Mouse (Mus musculus): ENCODE measurements around the gene Rnf185. TPM values are rescaled to one million over a fixed set of nuclear protein-coding genes. Genes with fewer than 3 reads are reported as not detected.
A peak's percentile ranks its signal among the peaks of the same experiment; 100 is the strongest.

The Rnf185 gene
- polyA plus RNA-seq, 1 experiment from 2014 or later = 19.4 TPM

- no peak for DNase-seq (ENCODE audit: low spot score)
- ATAC-seq (ENCODE audit: low FRiP score, low TSS enrichment) = no peak
- no peak overlapping the region for H3K4me3 ChIP-seq (ENCODE audit: low read depth, low read length)
- no peak overlapping the region for H3K4me2 ChIP-seq (replicated peaks; ENCODE audit: low read depth)
- H3K9ac ChIP-seq (ENCODE audit: low read length) = no peak overlapping the region
- WGBS = 63% methylated on average over 5 of the region's 5 CpGs
- H3K4me1 ChIP-seq (replicated peaks; ENCODE audit: control insufficient read depth, insufficient read depth) = 0 out of 2 replicates have a peak, but pooled peaks cover 3% of the 10 kb centered on the region
- no peaks in the 10 kb centered on the region for H3K9me3 ChIP-seq (ENCODE audit: control insufficient read depth, low read length)
- no peak overlapping the region for H3K27ac ChIP-seq (replicated peaks)
- no peaks in the 10 kb centered on the region for H3K27me3 ChIP-seq (ENCODE audit: control insufficient read depth, insufficient read depth, low read length)
- TF ChIP-seq EP300 (optimal IDR thresholded peaks at IDR 0.05) (no peak), CTCF (IDR thresholded peaks at IDR 0.05; ENCODE audit: low read depth) (no peak)
- no peaks in the 10 kb centered on the region for H3K36me3 ChIP-seq (ENCODE audit: control insufficient read depth, insufficient read depth, low read length)
These were observed 36.9 kb upstream of the Rnf185 start for GRCm38 (mm10) chr11:3489036-3489435.

GRCm38 (mm10) chr11:3487952-3488570 lies 35.9 kb upstream of the Rnf185 start, which contains the start of gene Pla2g3:
TSS of gene Pla2g3 (plus strand) at chr11:3488284.
- no peak within 1 kb of the TSS for H3K4me2 ChIP-seq (replicated peaks; ENCODE audit: low read depth)
- 0 out of 2 replicates have a peak, but pooled peaks cover 3% of the 10 kb centered on the region for H3K4me1 ChIP-seq (replicated peaks; ENCODE audit: control insufficient read depth, insufficient read depth)
- no peak for DNase-seq (ENCODE audit: low spot score)
- no peaks in the 10 kb centered on the region for H3K27me3 ChIP-seq (ENCODE audit: control insufficient read depth, insufficient read depth, low read length)
- no peak within 1 kb of the TSS for H3K9ac ChIP-seq (ENCODE audit: low read length)
- no peaks in the 10 kb centered on the region for H3K9me3 ChIP-seq (ENCODE audit: control insufficient read depth, low read length)
- TF ChIP-seq EP300 (optimal IDR thresholded peaks at IDR 0.05) (no peak), CTCF (IDR thresholded peaks at IDR 0.05; ENCODE audit: low read depth) (no peak)
- H3K36me3 ChIP-seq (ENCODE audit: control insufficient read depth, insufficient read depth, low read length) = no peaks in the 10 kb centered on the region
- 21% methylated on average over 11 of the region's 11 CpGs for WGBS
- peak; percentile 32; the same call in 1 of the 2 replicates for ATAC-seq (ENCODE audit: low FRiP score, low TSS enrichment)
- H3K4me3 ChIP-seq (ENCODE audit: low read depth, low read length) = no peak within 1 kb of the TSS
- H3K27ac ChIP-seq (replicated peaks) = peak within 1 kb of the TSS; percentile 18; the same call in 1 of the 2 replicates

DNA sequence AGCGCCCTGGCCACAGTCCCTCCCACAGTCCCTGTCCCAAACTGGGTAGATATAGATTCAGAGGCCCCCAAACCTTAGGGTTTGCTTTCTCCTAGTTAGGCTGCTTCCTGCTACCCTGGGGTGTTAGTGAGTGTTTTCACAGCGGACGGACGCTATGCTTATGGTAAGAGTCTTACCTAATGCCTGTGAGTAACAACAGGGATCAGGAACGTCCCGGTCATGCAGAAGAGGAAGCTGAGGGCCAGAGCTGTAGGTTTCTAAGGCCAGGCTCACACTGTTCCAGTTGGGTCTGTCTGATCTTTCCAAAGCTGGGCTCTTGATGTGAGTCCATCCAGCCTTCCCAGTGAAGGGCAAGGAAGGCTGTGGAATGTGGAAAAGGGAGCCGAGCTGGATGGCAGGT lies 34.2 kb upstream of the Rnf185 start:
- DNase-seq (ENCODE audit: low spot score) = no peak
- Histone ChIP-seq H3K4me3 (ENCODE audit: low read depth, low read length) (no peak overlapping the region), H3K9ac (ENCODE audit: low read length) (no peak overlapping the region), H3K27ac (replicated peaks) (peak overlapping the region; percentile 5; the same call in 1 of the 2 replicates), H3K27me3 (ENCODE audit: control insufficient read depth, insufficient read depth, low read length) (no peaks in the 10 kb centered on the region), H3K4me1 (replicated peaks; ENCODE audit: control insufficient read depth, insufficient read depth) (0 out of 2 replicates have a peak, but pooled peaks cover 3% of the 10 kb centered on the region), H3K4me2 (replicated peaks; ENCODE audit: low read depth) (no peak overlapping the region), H3K9me3 (ENCODE audit: control insufficient read depth, low read length) (no peaks in the 10 kb centered on the region), H3K36me3 (ENCODE audit: control insufficient read depth, insufficient read depth, low read length) (no peaks in the 10 kb centered on the region)
- no peak for ATAC-seq (ENCODE audit: low FRiP score, low TSS enrichment)
- no peak for TF ChIP-seq CTCF (IDR thresholded peaks at IDR 0.05; ENCODE audit: low read depth)
- TF ChIP-seq EP300 (optimal IDR thresholded peaks at IDR 0.05) = no peak
- 62% methylated on average over 7 of the region's 7 CpGs for WGBS

DNA sequence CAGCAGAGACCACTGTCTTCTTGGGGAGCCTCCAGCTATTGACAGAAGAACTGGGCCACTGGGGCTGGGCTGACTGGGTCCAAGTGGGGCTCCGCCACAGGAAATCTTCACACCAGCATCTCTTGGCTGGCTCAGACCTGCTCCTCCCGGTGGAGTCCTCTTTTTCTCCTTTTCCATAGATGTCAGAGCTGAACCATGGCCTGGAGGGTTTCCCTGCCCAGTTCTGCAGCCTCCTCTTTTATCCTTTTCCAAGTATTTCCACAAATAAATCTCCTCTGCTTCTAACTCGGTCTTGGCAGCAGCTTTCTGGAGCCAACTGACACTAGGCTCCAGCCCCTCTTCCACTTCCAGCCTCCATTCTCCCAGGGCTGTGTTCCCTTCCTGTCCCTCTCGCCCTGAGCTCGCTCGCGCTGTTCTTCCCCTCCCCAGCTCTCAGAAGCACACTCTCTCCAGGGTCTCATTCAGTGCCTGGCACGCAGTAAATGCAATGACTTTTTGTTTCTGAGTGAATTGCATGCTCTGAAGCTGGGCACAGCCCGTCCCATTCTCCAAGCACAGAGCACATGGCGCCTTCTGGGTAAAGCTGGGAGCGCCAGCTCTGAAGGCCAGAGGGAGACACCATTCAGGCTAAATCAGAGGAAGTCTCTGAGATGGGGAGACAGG lies 31.9 kb upstream of the Rnf185 start:
- H3K9me3 ChIP-seq (ENCODE audit: control insufficient read depth, low read length) = no peaks in the 10 kb centered on the region
- H3K9ac ChIP-seq (ENCODE audit: low read length) = no peak overlapping the region
- no peaks in the 10 kb centered on the region for H3K36me3 ChIP-seq (ENCODE audit: control insufficient read depth, insufficient read depth, low read length)
- H3K27ac ChIP-seq (replicated peaks) = no peak overlapping the region; the same call in 1 of the 2 replicates
- no peak for DNase-seq (ENCODE audit: low spot score)
- H3K4me2 ChIP-seq (replicated peaks; ENCODE audit: low read depth) = no peak overlapping the region
- no peak for ATAC-seq (ENCODE audit: low FRiP score, low TSS enrichment)
- H3K4me1 ChIP-seq (replicated peaks; ENCODE audit: control insufficient read depth, insufficient read depth) = 0 out of 2 replicates have a peak, but pooled peaks cover 3% of the 10 kb centered on the region
- TF ChIP-seq CTCF (IDR thresholded peaks at IDR 0.05; ENCODE audit: low read depth) = no peak
- TF ChIP-seq EP300 (optimal IDR thresholded peaks at IDR 0.05) = no peak
- WGBS = 43% methylated on average over 11 of the region's 11 CpGs
- H3K27me3 ChIP-seq (ENCODE audit: control insufficient read depth, insufficient read depth, low read length) = no peaks in the 10 kb centered on the region
- H3K4me3 ChIP-seq (ENCODE audit: low read depth, low read length) = no peak overlapping the region

DNA sequence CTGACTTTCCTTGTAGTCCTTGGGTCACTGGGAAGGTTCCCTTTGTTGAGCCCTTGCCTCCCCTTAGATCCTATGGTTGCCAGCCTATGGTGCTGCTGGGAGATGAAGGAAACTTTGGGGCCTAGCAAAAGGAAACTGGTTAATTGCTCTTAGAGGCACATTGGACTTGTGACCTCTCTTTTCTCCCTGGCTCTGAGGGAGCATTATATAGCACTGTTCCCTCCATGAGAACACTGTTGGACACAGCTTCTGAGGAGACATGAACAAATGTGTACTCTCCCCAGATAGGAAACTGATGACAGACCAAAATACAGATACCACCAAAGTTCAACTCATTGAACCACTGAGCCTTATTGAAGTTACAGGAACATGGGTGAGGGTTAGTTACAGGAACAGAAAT lies 23.3 kb upstream of the Rnf185 start:
- H3K36me3 ChIP-seq (ENCODE audit: control insufficient read depth, insufficient read depth, low read length) = no peaks in the 10 kb centered on the region
- TF ChIP-seq EP300 (optimal IDR thresholded peaks at IDR 0.05) (no peak), CTCF (IDR thresholded peaks at IDR 0.05; ENCODE audit: low read depth) (no peak)
- no peak for ATAC-seq (ENCODE audit: low FRiP score, low TSS enrichment)
- no peaks in the 10 kb centered on the region for H3K4me1 ChIP-seq (replicated peaks; ENCODE audit: control insufficient read depth, insufficient read depth)
- no peak overlapping the region for H3K9ac ChIP-seq (ENCODE audit: low read length)
- no peaks in the 10 kb centered on the region for H3K9me3 ChIP-seq (ENCODE audit: control insufficient read depth, low read length)
- H3K4me2 ChIP-seq (replicated peaks; ENCODE audit: low read depth) = no peak overlapping the region
- no peak overlapping the region for H3K4me3 ChIP-seq (ENCODE audit: low read depth, low read length)
- no peak for DNase-seq (ENCODE audit: low spot score)
- no peak overlapping the region for H3K27ac ChIP-seq (replicated peaks)
- H3K27me3 ChIP-seq (ENCODE audit: control insufficient read depth, insufficient read depth, low read length) = no peaks in the 10 kb centered on the region
